Mouse (Mus musculus): ENCODE measurements at regions not wholly inside any gene's neighbourhood (a gene's known extent, or its start where the extent isn't known, plus 50 kb on each side); places are given as distances from the start of the nearest gene placed in this dataset.

DNA sequence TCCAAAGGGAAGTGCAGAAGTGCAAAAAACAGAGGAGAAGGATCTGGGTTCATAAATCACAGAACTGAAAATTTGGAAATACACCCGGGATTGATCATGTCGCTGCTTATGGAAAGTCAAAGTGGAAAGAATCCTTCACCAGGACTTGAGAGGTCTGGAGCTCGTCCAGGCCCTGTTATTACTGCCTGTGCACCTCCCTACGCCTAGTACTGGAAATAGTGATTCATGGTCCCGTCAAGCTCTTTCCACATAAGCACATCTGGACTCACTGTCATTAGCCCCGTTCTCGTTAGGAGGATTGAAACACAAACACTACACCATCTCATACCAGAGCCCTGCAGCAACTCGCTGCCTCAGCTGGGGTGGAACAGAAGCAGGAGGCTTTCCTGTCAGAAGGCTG lies 107.7 kb downstream of the Nfkbiz start:
- TF ChIP-seq CTCF (IDR thresholded peaks at IDR 0.05; ENCODE audit: borderline replicate concordance, insufficient read depth, low read length) (no peak), POLR2A (IDR thresholded peaks at IDR 0.05; ENCODE audit: low read depth, low read length) (0 out of 2 replicates have a peak, but pooled peaks have one; percentile 39)
